Mouse (Mus musculus) cortical plate, adult 2 months (tissue): Measurements from ENCODE around the gene Slc25a23. TPM values are rescaled to one million over a fixed set of nuclear protein-coding genes. Genes with fewer than 3 reads are reported as not detected.
"Not testable (repeated sequence)": the region's sequence is repeated elsewhere in the genome, so short reads cannot be mapped to it uniquely, and the experiment has no call there.

Experiments
- H3K27ac ChIP-seq: fragments of 200-500 bp; 2 replicates; pipeline ENCODE4 v1.5.1; 2012; ENCODE audit warnings: low read length, control low read depth, inconsistent platforms; ENCODE audit not compliant: insufficient read depth
- H3K4me1 ChIP-seq: fragments of 200-500 bp; 2 replicates; pipeline ENCODE4 v1.6.1; 2011; ENCODE audit warnings: low read length; ENCODE audit not compliant: control insufficient read depth, insufficient read depth
- H3K4me3 ChIP-seq: fragments of 200-500 bp; 2 replicates; pipeline ENCODE4 v1.5.1; 2011; ENCODE audit warnings: mild to moderate bottlenecking, low read length, control low read depth; ENCODE audit not compliant: insufficient read depth
- CTCF ChIP-seq: fragments of 200-500 bp; IDR thresholded peaks from 2 replicates; pipeline ENCODE4 v1.5.1; 2011; ENCODE audit warnings: mild to moderate bottlenecking, control low read depth, low read length; ENCODE audit not compliant: insufficient read depth; ENCODE audit errors: extremely low read depth
- POLR2A ChIP-seq: fragments of 200-500 bp; IDR thresholded peaks from 2 replicates; pipeline ENCODE4 v1.6.1; 2011; ENCODE audit warnings: mild to moderate bottlenecking, low read length, control low read depth; ENCODE audit not compliant: insufficient read depth; ENCODE audit errors: extremely low read depth
- polyA plus RNA-seq: library from polyadenylated mRNA; depleted of rRNA; stranded (reverse); fragments of >200 nt; gene quantifications from 2 replicates; pipeline ENCODE4 v1.2.3, GENCODE M21; 2012

Gene Slc25a23
- polyA plus RNA-seq, 1 experiment: 330 TPM

- TF ChIP-seq POLR2A (no peak), CTCF (no peak)
- Histone ChIP-seq H3K4me1 (peaks cover 4% of the 10 kb centered on the region; the same call in 1 of the 2 replicates), H3K4me3 (no peak overlapping the region), H3K27ac (no peak overlapping the region)
Measured at GRCm38 (mm10) chr17:57056246-57056645, 3.4 kb downstream of the Slc25a23 start.

DNA sequence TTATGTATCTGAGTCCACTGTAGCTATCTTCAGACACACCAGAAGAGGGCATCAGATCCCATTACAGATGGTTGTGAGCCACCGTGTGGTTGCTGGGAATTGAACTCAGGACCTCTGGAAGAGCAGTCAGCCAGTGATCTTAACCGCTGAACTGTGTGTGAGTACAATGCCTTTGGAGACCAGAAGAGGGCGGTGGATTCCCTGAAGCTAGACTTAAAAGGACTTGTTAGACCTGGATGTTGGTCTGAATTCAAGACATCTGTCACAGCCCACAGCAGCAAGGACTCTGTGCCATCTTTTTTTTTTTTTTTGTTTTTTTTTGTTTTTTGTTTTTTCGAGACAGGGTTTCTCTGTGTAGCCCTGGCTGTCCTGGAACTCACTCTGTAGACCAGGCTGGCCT is 8.0 kb downstream of the Slc25a23 start:
- H3K4me3 ChIP-seq, H3K4me1 ChIP-seq, H3K27ac ChIP-seq: not testable (repeated sequence)

- H3K27ac ChIP-seq: no peak overlapping the region
- TF ChIP-seq CTCF (no peak), POLR2A (no peak)
- no peak overlapping the region for H3K4me3 ChIP-seq
- no peaks in the 10 kb centered on the region for H3K4me1 ChIP-seq
Measured at GRCm38 (mm10) chr17:57048816-57049215, 10.8 kb downstream of the Slc25a23 start.

- Histone ChIP-seq H3K4me3 (no peak overlapping the region), H3K27ac (no peak overlapping the region), H3K4me1 (0 out of 2 replicates have a peak, but pooled peaks cover 1% of the 10 kb centered on the region)
- TF ChIP-seq POLR2A (no peak), CTCF (no peak)
Measured at GRCm38 (mm10) chr17:57047406-57047805, 12.3 kb downstream of the Slc25a23 start.

- 0 out of 2 replicates have a peak, but pooled peaks cover 1% of the 10 kb centered on the region for H3K4me1 ChIP-seq
- H3K27ac ChIP-seq: no peak within 1 kb of the TSS
- no peak for TF ChIP-seq POLR2A
- TF ChIP-seq CTCF: no peak
- no peak within 1 kb of the TSS for H3K4me3 ChIP-seq
Measured at GRCm38 (mm10) chr17:57041554-57041953, 18.1 kb downstream of the Slc25a23 start, which contains the start of gene Slc25a41. TSS of gene Slc25a41 (minus strand) at chr17:57041654.

GRCm38 (mm10) chr17:57038978-57039377 is 20.7 kb downstream of the Slc25a23 start:
- H3K27ac ChIP-seq: no peak overlapping the region
- H3K4me1 ChIP-seq: 0 out of 2 replicates have a peak, but pooled peaks cover 1% of the 10 kb centered on the region
- H3K4me3 ChIP-seq: no peak overlapping the region
- TF ChIP-seq POLR2A (no peak), CTCF (no peak)

GRCm38 (mm10) chr17:57032854-57033253 is 26.8 kb downstream of the Slc25a23 start:
- Histone ChIP-seq H3K4me3 (no peak overlapping the region), H3K27ac (no peak overlapping the region), H3K4me1 (peaks cover 4% of the 10 kb centered on the region)
- TF ChIP-seq POLR2A: no peak
- TF ChIP-seq CTCF: no peak

- H3K27ac ChIP-seq: peak overlapping the region; percentile 46
- peak overlapping the region; percentile 4; the same call in 1 of the 2 replicates for H3K4me3 ChIP-seq
- H3K4me1 ChIP-seq: peaks cover 4% of the 10 kb centered on the region
- TF ChIP-seq CTCF: no peak
- TF ChIP-seq POLR2A: peak; percentile 94
Measured at GRCm38 (mm10) chr17:57031661-57032420, 27.8 kb downstream of the Slc25a23 start.

DNA sequence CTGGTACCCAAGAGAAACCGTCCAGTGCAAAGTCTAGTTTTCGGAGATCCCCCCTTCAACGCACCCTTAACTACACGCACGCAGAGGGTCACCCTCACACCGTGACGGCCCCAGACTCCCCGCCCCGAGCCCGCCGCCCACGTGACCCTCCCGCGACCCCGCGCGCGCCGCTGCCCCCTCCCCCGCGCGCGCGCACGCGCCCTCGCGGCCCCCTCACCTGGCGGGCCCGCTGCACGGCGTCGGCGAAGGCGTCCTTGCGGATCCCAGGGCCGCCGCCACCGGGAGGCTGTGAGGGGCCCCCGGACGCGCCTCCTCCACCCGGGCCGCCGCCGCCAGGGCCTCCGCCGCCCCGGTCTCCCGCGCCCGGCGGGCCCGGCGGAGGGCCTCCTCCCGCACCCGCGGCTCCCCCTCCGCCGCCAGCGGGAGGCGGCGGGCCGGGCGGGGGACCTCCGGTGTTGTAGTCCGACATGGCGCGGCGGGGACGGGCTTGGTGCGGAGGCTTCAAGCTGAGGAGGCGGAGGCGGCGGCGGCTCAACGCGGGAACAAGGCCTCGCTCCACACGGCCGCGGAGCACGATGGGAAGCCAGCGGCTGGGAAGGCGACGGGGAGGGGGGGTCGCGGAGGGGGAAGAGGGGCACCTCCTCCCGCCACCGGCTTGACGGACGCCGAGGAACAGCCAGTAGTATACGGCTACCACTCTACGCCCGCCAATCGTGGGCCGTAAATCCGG is 28.6 kb downstream of the Slc25a23 start, which contains the start of gene Khsrp:
Gene Khsrp (minus strand): TSS at position 592 of the 730 bp plus-strand sequence.
- Histone ChIP-seq H3K4me3 (peak within 1 kb of the TSS; percentile 79), H3K4me1 (peaks cover 4% of the 10 kb centered on the region), H3K27ac (peak within 1 kb of the TSS; percentile 60)
- TF ChIP-seq POLR2A: peak; percentile 46; the same call in 1 of the 2 replicates
- no peak for TF ChIP-seq CTCF
